Mouse (Mus musculus) hindbrain, embryonic 16.5 days (tissue): ENCODE results near the gene Bdkrb1. TPM values are rescaled to one million over a fixed set of nuclear protein-coding genes. Genes with fewer than 3 reads are reported as not detected.

Source experiments
- ATAC-seq: fragments of 200-750 bp; cut with Nextera tagmentation; 2 replicates; pipeline ENCODE4 v1.8.0; 2017; ENCODE audit warnings: moderate TSS enrichment, moderate library complexity
- H3K27ac ChIP-seq: fragments of 300-500 bp; sonication (generic); 2 replicates; pipeline ENCODE4 v1.5.1; 2014; ENCODE audit warnings: low read depth, mild to moderate bottlenecking, control low read depth, low read length, moderate library complexity
- H3K27me3 ChIP-seq: fragments of 300-500 bp; sonication (generic); replicated peaks from 2 replicates; pipeline ENCODE4 v1.6.1; 2014; ENCODE audit warnings: low read length; ENCODE audit not compliant: control insufficient read depth, insufficient read depth
- H3K36me3 ChIP-seq: fragments of 300-500 bp; sonication (generic); 2 replicates; pipeline ENCODE4 v1.6.1; 2014; ENCODE audit warnings: mild to moderate bottlenecking, low read length, moderate library complexity, mixed read lengths; ENCODE audit not compliant: control insufficient read depth, insufficient read depth
- H3K4me1 ChIP-seq: fragments of 300-500 bp; sonication (generic); 2 replicates; pipeline ENCODE4 v1.6.1; 2014; ENCODE audit warnings: low read depth, low read length; ENCODE audit not compliant: control insufficient read depth, insufficient read depth
- H3K4me2 ChIP-seq: fragments of 300-500 bp; sonication (generic); 2 replicates; pipeline ENCODE4 v1.6.1; 2014; ENCODE audit warnings: mild to moderate bottlenecking, low read length, control low read depth, moderate library complexity
- H3K4me3 ChIP-seq: fragments of 300-500 bp; sonication (generic); 2 replicates; pipeline ENCODE4 v1.5.1; 2014; ENCODE audit warnings: mild to moderate bottlenecking, low read length, control low read depth, moderate library complexity
- H3K9ac ChIP-seq: fragments of 300-500 bp; sonication (generic); 2 replicates; pipeline ENCODE4 v1.6.1; 2014; ENCODE audit warnings: low read depth, mild to moderate bottlenecking, control low read depth, low read length, moderate library complexity
- H3K9me3 ChIP-seq: fragments of 300-500 bp; sonication (generic); 2 replicates; pipeline ENCODE4 v1.6.1; 2014; ENCODE audit warnings: mild to moderate bottlenecking, low read length, moderate library complexity; ENCODE audit not compliant: control insufficient read depth
- WGBS: fragments of 180-500 bp; shearing (Covaris S2); extraction: QIAGEN DNeasy Blood & Tissue Kit; methylation state at CpG from one replicate; pipeline ENCODE4 v1.1.7; 2014; 5-methylcytosine and 5-hydroxymethylcytosine counted together
- polyA plus RNA-seq: library from polyadenylated mRNA; unstranded; fragments of >200 nt; fragmentation: Nextera tagmentation; extraction: Ambion mirVana; gene quantifications from 2 replicates; pipeline ENCODE4 v1.2.1, GENCODE M21; 2015

Bdkrb1 gene
- polyA plus RNA-seq, 1 experiment from 2014 or later = 0.34 TPM

GRCm38 (mm10) chr12:105592361-105592761 lies 10.5 kb upstream of the Bdkrb1 start:
- no peak for ATAC-seq
- Histone ChIP-seq H3K9me3 (no peaks in the 10 kb centered on the region), H3K9ac (no peak overlapping the region), H3K36me3 (no peaks in the 10 kb centered on the region), H3K4me1 (no peaks in the 10 kb centered on the region), H3K4me2 (no peak overlapping the region), H3K4me3 (no peak overlapping the region), H3K27ac (no peak overlapping the region), H3K27me3 (no peaks in the 10 kb centered on the region)
- WGBS = 96% methylated on average over 23 of the region's 23 CpGs

GRCm38 (mm10) chr12:105593471-105593870 lies 9.4 kb upstream of the Bdkrb1 start:
- no peak overlapping the region; the same call in 1 of the 2 replicates for H3K9ac ChIP-seq
- 63% methylated on average over 4 of the region's 4 CpGs for WGBS

GRCm38 (mm10) chr12:105597135-105597534 lies 5.8 kb upstream of the Bdkrb1 start:
- Histone ChIP-seq H3K36me3 (no peaks in the 10 kb centered on the region), H3K27me3 (no peaks in the 10 kb centered on the region), H3K27ac (no peak overlapping the region), H3K9me3 (no peaks in the 10 kb centered on the region), H3K4me1 (no peaks in the 10 kb centered on the region; the same call in 1 of the 2 replicates), H3K4me3 (no peak overlapping the region), H3K9ac (no peak overlapping the region), H3K4me2 (no peak overlapping the region)
- 86% methylated on average over 8 of the region's 8 CpGs for WGBS
- ATAC-seq = no peak

More at GRCm38 (mm10) chr12:105593471-105593870, 9.4 kb upstream of the Bdkrb1 start:
- Histone ChIP-seq H3K27me3 (no peaks in the 10 kb centered on the region), H3K27ac (no peak overlapping the region), H3K36me3 (no peaks in the 10 kb centered on the region), H3K4me3 (no peak overlapping the region), H3K4me2 (no peak overlapping the region), H3K9me3 (no peaks in the 10 kb centered on the region), H3K4me1 (no peaks in the 10 kb centered on the region)
- no peak for ATAC-seq

GRCm38 (mm10) chr12:105598503-105598902 lies 4.4 kb upstream of the Bdkrb1 start:
- no peak overlapping the region for H3K4me2 ChIP-seq
- H3K36me3 ChIP-seq = no peaks in the 10 kb centered on the region
- no peaks in the 10 kb centered on the region for H3K27me3 ChIP-seq
- no peaks in the 10 kb centered on the region for H3K9me3 ChIP-seq
- no peaks in the 10 kb centered on the region; the same call in 1 of the 2 replicates for H3K4me1 ChIP-seq
- WGBS = 82% methylated on average over 10 of the region's 10 CpGs
- no peak overlapping the region for H3K27ac ChIP-seq
- H3K9ac ChIP-seq = no peak overlapping the region
- ATAC-seq = no peak
- H3K4me3 ChIP-seq = no peak overlapping the region

- Histone ChIP-seq H3K27ac (no peak overlapping the region), H3K27me3 (no peaks in the 10 kb centered on the region), H3K36me3 (no peaks in the 10 kb centered on the region), H3K9me3 (no peaks in the 10 kb centered on the region), H3K4me1 (no peaks in the 10 kb centered on the region; the same call in 1 of the 2 replicates), H3K4me3 (no peak overlapping the region), H3K4me2 (no peak overlapping the region), H3K9ac (no peak overlapping the region)
- WGBS = 49% methylated on average over 5 of the region's 5 CpGs
- no peak for ATAC-seq
Observed at GRCm38 (mm10) chr12:105599098-105599497, 3.8 kb upstream of the Bdkrb1 start.

GRCm38 (mm10) chr12:105601586-105601985 lies 1.3 kb upstream of the Bdkrb1 start:
- Histone ChIP-seq H3K36me3 (no peaks in the 10 kb centered on the region), H3K27me3 (no peaks in the 10 kb centered on the region), H3K4me1 (no peaks in the 10 kb centered on the region; the same call in 1 of the 2 replicates), H3K4me3 (no peak overlapping the region), H3K9ac (no peak overlapping the region), H3K4me2 (no peak overlapping the region), H3K9me3 (no peaks in the 10 kb centered on the region), H3K27ac (peak overlapping the region; percentile 12; the same call in 1 of the 2 replicates)
- 34% methylated on average over 6 of the region's 6 CpGs for WGBS
- ATAC-seq = peak; percentile 73

- Histone ChIP-seq H3K4me1 (no peaks in the 10 kb centered on the region; the same call in 1 of the 2 replicates), H3K4me3 (no peak overlapping the region), H3K27me3 (no peaks in the 10 kb centered on the region), H3K36me3 (no peaks in the 10 kb centered on the region), H3K9ac (no peak overlapping the region), H3K27ac (no peak overlapping the region), H3K9me3 (no peaks in the 10 kb centered on the region), H3K4me2 (no peak overlapping the region)
- 91% methylated on average over 11 of the region's 11 CpGs for WGBS
- ATAC-seq = no peak
Observed at GRCm38 (mm10) chr12:105603904-105604303, 1.0 kb downstream of the Bdkrb1 start.

- no peaks in the 10 kb centered on the region for H3K27me3 ChIP-seq
- WGBS = 14% methylated on average over 8 of the region's 8 CpGs
- no peaks in the 10 kb centered on the region for H3K9me3 ChIP-seq
- H3K9ac ChIP-seq = no peak overlapping the region
- H3K27ac ChIP-seq = no peak overlapping the region
- H3K4me2 ChIP-seq = no peak overlapping the region
- no peaks in the 10 kb centered on the region; the same call in 1 of the 2 replicates for H3K4me1 ChIP-seq
- H3K4me3 ChIP-seq = no peak overlapping the region
- H3K36me3 ChIP-seq = no peaks in the 10 kb centered on the region
- no peak for ATAC-seq
Observed at GRCm38 (mm10) chr12:105605212-105605611, 2.3 kb downstream of the Bdkrb1 start.

GRCm38 (mm10) chr12:105606881-105607280 lies 4.0 kb downstream of the Bdkrb1 start:
- Histone ChIP-seq H3K4me2 (no peak overlapping the region), H3K9me3 (no peaks in the 10 kb centered on the region), H3K9ac (no peak overlapping the region), H3K4me3 (no peak overlapping the region), H3K4me1 (no peaks in the 10 kb centered on the region; the same call in 1 of the 2 replicates), H3K27me3 (no peaks in the 10 kb centered on the region), H3K36me3 (no peaks in the 10 kb centered on the region), H3K27ac (no peak overlapping the region)
- ATAC-seq = no peak
- 85% methylated on average over 4 of the region's 4 CpGs for WGBS

- Histone ChIP-seq H3K9ac (no peak overlapping the region), H3K4me1 (no peaks in the 10 kb centered on the region; the same call in 1 of the 2 replicates), H3K4me2 (no peak overlapping the region), H3K27ac (no peak overlapping the region), H3K36me3 (peaks cover 6% of the 10 kb centered on the region), H3K27me3 (no peaks in the 10 kb centered on the region), H3K9me3 (no peaks in the 10 kb centered on the region), H3K4me3 (no peak overlapping the region)
- WGBS = 90% methylated on average over 2 of the region's 2 CpGs
- no peak for ATAC-seq
Observed at GRCm38 (mm10) chr12:105611045-105611444, 8.2 kb downstream of the Bdkrb1 start.
